In genomic region chr13:28884191-28884820, GRCm38 (mm10) we compare ENCODE assay signal across 7 mouse cellular contexts.
A peak's percentile ranks its signal among the peaks of the same experiment; 100 is the strongest.
DNase-seq lines count a peak whose midpoint lies in the region; ATAC-seq and TF ChIP-seq lines count a peak whose summit lies in the region.

No protein-coding gene starts in this region.

- peak; percentile 41 for ATAC-seq in granulocyte monocyte progenitor cell, adult 5-6 weeks (replicated peaks; ENCODE audit: poor library complexity, severe bottlenecking)
- no peak for ATAC-seq in intestine, postnatal 0 days
- no peak for ATAC-seq in lung, postnatal 0 days
- ATAC-seq in inflammation-experienced regulatory T-cells, adult 6 months: no peak

- peak overlapping the region; percentile 51 for H3K4me3 ChIP-seq in intestine, postnatal 0 days (ENCODE audit: low read depth, low read length)
- H3K4me3 ChIP-seq in lung, postnatal 0 days (ENCODE audit: low read depth, low read length): peak overlapping the region; percentile 46

- 2% methylated on average over 26 of the region's 26 CpGs for WGBS in intestine, postnatal 0 days
- WGBS in lung, postnatal 0 days: 2% methylated on average over 26 of the region's 26 CpGs

- DNase-seq in CD4-positive, CD25-positive, alpha-beta regulatory T cell, adult 2 months (ENCODE audit: low read depth, low spot score): peak; percentile 50
- peak; percentile 44 for DNase-seq in NIH3T3 (ENCODE audit: low read depth)
- DNase-seq in lung, postnatal 0 days (ENCODE audit: low spot score): peak; percentile 24
- DNase-seq in retina, postnatal 1 day: peak; percentile 55

- H3K4me2 ChIP-seq in intestine, postnatal 0 days (replicated peaks; ENCODE audit: low read depth): peak overlapping the region; percentile 73
- H3K4me2 ChIP-seq in lung, postnatal 0 days (replicated peaks; ENCODE audit: low read depth, low read length): peak overlapping the region; percentile 61

- H3K9me3 ChIP-seq in intestine, postnatal 0 days (ENCODE audit: control insufficient read depth): no peaks in the 10 kb centered on the region
- no peaks in the 10 kb centered on the region for H3K9me3 ChIP-seq in lung, postnatal 0 days (ENCODE audit: low read length)

- no peaks in the 10 kb centered on the region for H3K36me3 ChIP-seq in intestine, postnatal 0 days (ENCODE audit: control insufficient read depth, insufficient read depth)
- H3K36me3 ChIP-seq in lung, postnatal 0 days (ENCODE audit: insufficient read depth, low read length): no peaks in the 10 kb centered on the region

- peaks cover 32% of the 10 kb centered on the region for H3K27me3 ChIP-seq in intestine, postnatal 0 days (replicated peaks; ENCODE audit: control insufficient read depth, insufficient read depth, low read length)
- peaks cover 9% of the 10 kb centered on the region; the same call in 1 of the 2 replicates for H3K27me3 ChIP-seq in lung, postnatal 0 days (replicated peaks; ENCODE audit: insufficient read depth, low read length)

- no peak overlapping the region for H3K27ac ChIP-seq in intestine, postnatal 0 days (ENCODE audit: low read depth, low read length)
- H3K27ac ChIP-seq in lung, postnatal 0 days (ENCODE audit: low read length): no peak overlapping the region

- H3K4me1 ChIP-seq in intestine, postnatal 0 days (replicated peaks; ENCODE audit: control insufficient read depth, insufficient read depth, low read length): no peaks in the 10 kb centered on the region; the same call in 1 of the 2 replicates
- H3K4me1 ChIP-seq in lung, postnatal 0 days (ENCODE audit: insufficient read depth, low read depth, low read length): no peaks in the 10 kb centered on the region

- H3K9ac ChIP-seq in intestine, postnatal 0 days (ENCODE audit: low read depth, low read length): no peak overlapping the region
- H3K9ac ChIP-seq in lung, postnatal 0 days (replicated peaks; ENCODE audit: low read depth): peak overlapping the region; percentile 21; the same call in 1 of the 2 replicates

- TF ChIP-seq CTCF in intestine, postnatal 0 days (IDR thresholded peaks at IDR 0.05; ENCODE audit: low read depth): no peak
- no peak for TF ChIP-seq CTCF in lung, postnatal 0 days (IDR thresholded peaks at IDR 0.05)

- no peak for TF ChIP-seq EP300 in lung, postnatal 0 days (IDR thresholded peaks at IDR 0.05)
